Mouse (Mus musculus): ENCODE data around the gene Anapc16. TPM values are rescaled to one million over a fixed set of nuclear protein-coding genes. Genes with fewer than 3 reads are reported as not detected.
"Not testable (repeated sequence)": the region's sequence is repeated elsewhere in the genome, so short reads cannot be mapped to it uniquely, and the experiment has no call there.

The Anapc16 gene
- total and polyA plus RNA-seq, 3 experiments: 53.7 to 61.5 TPM; not detected in 1

GRCm38 (mm10) chr10:60002203-60002602 is 732 bp downstream of the Anapc16 start (continued):
- no peak for TF ChIP-seq ZNF384 (IDR thresholded peaks at IDR 0.05; ENCODE audit: low read depth, low read length)

GRCm38 (mm10) chr10:60001663-60002062 is 1.3 kb downstream of the Anapc16 start:
- Histone ChIP-seq H3K27ac (ENCODE audit: control insufficient read depth, low read depth, low read length) (peak overlapping the region; percentile 95), H3K4me1 (ENCODE audit: control insufficient read depth in 1 of 2, insufficient read depth in 2 of 2, low read length in 2 of 2) (peaks cover 7 to 17% of the 10 kb centered on the region in 2 experiments)

GRCm38 (mm10) chr10:59999057-59999456 is 3.9 kb downstream of the Anapc16 start:
- H3K79me2 ChIP-seq (ENCODE audit: control insufficient read depth, insufficient read depth, low read length, poor library complexity): peaks cover 17% of the 10 kb centered on the region
- H3K9ac ChIP-seq (ENCODE audit: control insufficient read depth, low read depth, low read length, poor library complexity, severe bottlenecking): no peak overlapping the region
- no peaks in the 10 kb centered on the region for H3K9me3 ChIP-seq (replicated peaks; ENCODE audit: insufficient read depth, low read length)
- peaks cover 5 to 27% of the 10 kb centered on the region in 2 experiments; a peak in 3 of 4 replicates for H3K36me3 ChIP-seq (ENCODE audit: control insufficient read depth in 1 of 2, insufficient read depth in 2 of 2, low read length in 2 of 2)
- H3K27ac ChIP-seq (ENCODE audit: control insufficient read depth, low read depth, low read length): peak overlapping the region; percentile 45; the same call in 1 of the 2 replicates
- DNase-seq (ENCODE audit: low read depth, low spot score): peak; percentile 31
- H3K4me3 ChIP-seq (ENCODE audit: control insufficient read depth in 1 of 2, insufficient read depth in 1 of 2, low read depth in 2 of 2, low read length in 2 of 2): no peak overlapping the region
- H3K27me3 ChIP-seq (ENCODE audit: control insufficient read depth in 1 of 2, insufficient read depth in 2 of 2, low read length in 2 of 2): no peaks in the 10 kb centered on the region
- peaks cover 7 to 13% of the 10 kb centered on the region in 2 experiments for H3K4me1 ChIP-seq (ENCODE audit: control insufficient read depth in 1 of 2, insufficient read depth in 2 of 2, low read length in 2 of 2)
- TF ChIP-seq SIN3A (IDR thresholded peaks at IDR 0.05; ENCODE audit: low read length): peak; percentile 41; the same call in 1 of the 2 replicates
- TF ChIP-seq CTCF (IDR thresholded peaks at IDR 0.05 in 2 of 3, conservative IDR thresholded peaks at IDR 0.05 in 1 of 3; ENCODE audit: control insufficient read depth in 1 of 3, insufficient read depth in 1 of 3, low read depth in 2 of 3, low read length in 3 of 3, poor library complexity in 1 of 3, severe bottlenecking in 1 of 3): no peak
- TF ChIP-seq MYC (IDR thresholded peaks at IDR 0.05; ENCODE audit: low read depth, low read length): no peak
- no peak for TF ChIP-seq ZKSCAN1 (IDR thresholded peaks at IDR 0.05; ENCODE audit: low read depth, low read length)
- TF ChIP-seq USF1 (IDR thresholded peaks at IDR 0.05; ENCODE audit: low read depth, low read length): no peak
- TF ChIP-seq UBTF (IDR thresholded peaks at IDR 0.05; ENCODE audit: borderline replicate concordance, insufficient read depth, low read depth, low read length): no peak
- no peak for TF ChIP-seq USF2 (IDR thresholded peaks at IDR 0.05; ENCODE audit: borderline replicate concordance in 1 of 2, insufficient read depth in 1 of 2, low read depth in 1 of 2, low read length in 2 of 2)
- no peak for TF ChIP-seq MAFK (IDR thresholded peaks at IDR 0.05; ENCODE audit: borderline replicate concordance, low read depth, low read length)
- no peak for TF ChIP-seq RAD21 (IDR thresholded peaks at IDR 0.05; ENCODE audit: low read depth, low read length)
- TF ChIP-seq CHD2 (IDR thresholded peaks at IDR 0.05; ENCODE audit: low read length): no peak
- 0 out of 2 replicates have a peak, but pooled peaks have one; percentile 28 for TF ChIP-seq MYB (IDR thresholded peaks at IDR 0.05; ENCODE audit: low read depth, low read length)
- no peak for TF ChIP-seq SMC3 (IDR thresholded peaks at IDR 0.05; ENCODE audit: low read depth, low read length)
- peak; percentile 63 to 81 for TF ChIP-seq EP300 (IDR thresholded peaks at IDR 0.05; ENCODE audit: low read depth in 1 of 2, low read length in 2 of 2)
- 0 out of 2 replicates have a peak, but pooled peaks have one; percentile 36 for TF ChIP-seq MAX (IDR thresholded peaks at IDR 0.05; ENCODE audit: low read length)
- TF ChIP-seq GABPA (IDR thresholded peaks at IDR 0.05; ENCODE audit: low read depth, low read length): no peak
- peak; percentile 71 for TF ChIP-seq RCOR1 (IDR thresholded peaks at IDR 0.05; ENCODE audit: low read depth, low read length)
- TF ChIP-seq KAT2A (conservative IDR thresholded peaks at IDR 0.05; ENCODE audit: low read depth, low read length): no peak
- no peak for TF ChIP-seq NRF1 (IDR thresholded peaks at IDR 0.05; ENCODE audit: insufficient read depth, low read depth, low read length, poor library complexity, severe bottlenecking)
- peak; percentile 61 for TF ChIP-seq GATA1 (IDR thresholded peaks at IDR 0.05; ENCODE audit: low read depth, low read length)
- TF ChIP-seq HCFC1 (IDR thresholded peaks at IDR 0.05; ENCODE audit: low read depth, low read length): no peak
- TF ChIP-seq MAZ (IDR thresholded peaks at IDR 0.05; ENCODE audit: low read depth, low read length): no peak
- TF ChIP-seq ZMIZ1 (IDR thresholded peaks at IDR 0.05; ENCODE audit: low read depth, low read length): no peak
- no peak for TF ChIP-seq BHLHE40 (IDR thresholded peaks at IDR 0.05; ENCODE audit: borderline replicate concordance, low read depth, low read length)
- no peak for TF ChIP-seq TBP (IDR thresholded peaks at IDR 0.05; ENCODE audit: low read depth, low read length)
- TF ChIP-seq NELFE (IDR thresholded peaks at IDR 0.05; ENCODE audit: low read depth, low read length): no peak
- no peak for TF ChIP-seq CHD1 (IDR thresholded peaks at IDR 0.05; ENCODE audit: low read depth, low read length)
- no peak for TF ChIP-seq ZC3H11A (IDR thresholded peaks at IDR 0.05; ENCODE audit: low read depth, low read length)
- TF ChIP-seq MEF2A (IDR thresholded peaks at IDR 0.05; ENCODE audit: extremely low read depth, insufficient replicate concordance, low read depth, low read length, poor library complexity, severe bottlenecking): no peak

More at GRCm38 (mm10) chr10:60001663-60002062, 1.3 kb downstream of the Anapc16 start:
- not testable (repeated sequence) for DNase-seq (ENCODE audit: low read depth, low spot score); H3K9me3 ChIP-seq (replicated peaks; ENCODE audit: insufficient read depth, low read length); H3K27me3 ChIP-seq (ENCODE audit: control insufficient read depth in 1 of 2, insufficient read depth in 2 of 2, low read length in 2 of 2)
- H3K79me2 ChIP-seq (ENCODE audit: control insufficient read depth, insufficient read depth, low read length, poor library complexity): peaks cover 17% of the 10 kb centered on the region
- peaks cover 0 to 32% of the 10 kb centered on the region in 2 experiments; a peak in 2 of 4 replicates for H3K36me3 ChIP-seq (ENCODE audit: control insufficient read depth in 1 of 2, insufficient read depth in 2 of 2, low read length in 2 of 2)
- peak overlapping the region; percentile 91 for H3K9ac ChIP-seq (ENCODE audit: control insufficient read depth, low read depth, low read length, poor library complexity, severe bottlenecking)
- H3K4me3 ChIP-seq (ENCODE audit: control insufficient read depth in 1 of 2, insufficient read depth in 1 of 2, low read depth in 2 of 2, low read length in 2 of 2): peak overlapping the region; percentile 76 to 90

Measured in MEL (cell line).